Mouse (Mus musculus) urinary bladder, postnatal 25 days (tissue): ENCODE results near the gene Tdrkh.

Source experiments
- DNase-seq: peaks from one replicate; pipeline ENCODE4 v3.0.0; 2022; ENCODE audit warnings: low spot score

The Tdrkh gene

DNA sequence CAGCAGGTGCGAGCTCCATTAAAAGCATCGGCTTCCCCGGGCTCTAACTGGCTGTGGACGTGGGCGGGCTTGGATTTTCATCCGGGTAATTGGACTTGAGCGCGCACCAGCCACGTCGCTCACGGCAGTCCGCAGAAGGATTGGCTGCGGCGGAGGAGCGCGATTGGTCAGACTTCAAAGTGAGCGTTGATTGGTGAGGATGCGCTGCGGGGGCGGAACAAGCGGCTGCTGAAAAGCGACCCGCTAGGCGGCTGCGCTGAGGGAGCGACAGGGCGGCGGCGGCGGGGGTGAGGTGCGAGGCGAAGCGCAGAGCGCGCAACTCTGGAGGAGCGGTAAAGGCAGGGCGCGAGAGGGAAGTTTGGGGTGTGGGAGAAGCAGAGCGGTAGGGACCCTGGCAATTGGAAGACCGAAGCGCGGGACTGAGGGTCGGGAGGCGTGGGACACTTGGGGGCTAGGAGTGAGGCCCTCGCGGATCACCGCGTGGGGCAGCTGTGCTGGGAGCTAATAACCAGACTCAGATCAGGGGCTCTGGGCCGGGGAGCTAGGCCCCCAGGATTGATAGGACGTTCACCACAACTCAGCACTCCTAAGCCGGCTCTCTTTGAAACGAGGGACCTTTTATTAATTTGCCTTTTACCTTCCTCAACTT lies at the start of gene Tdrkh:
TSS of gene Tdrkh (plus strand) at position 243 of the 649 bp plus-strand sequence.
- DNase-seq = peak; percentile 82

DNA sequence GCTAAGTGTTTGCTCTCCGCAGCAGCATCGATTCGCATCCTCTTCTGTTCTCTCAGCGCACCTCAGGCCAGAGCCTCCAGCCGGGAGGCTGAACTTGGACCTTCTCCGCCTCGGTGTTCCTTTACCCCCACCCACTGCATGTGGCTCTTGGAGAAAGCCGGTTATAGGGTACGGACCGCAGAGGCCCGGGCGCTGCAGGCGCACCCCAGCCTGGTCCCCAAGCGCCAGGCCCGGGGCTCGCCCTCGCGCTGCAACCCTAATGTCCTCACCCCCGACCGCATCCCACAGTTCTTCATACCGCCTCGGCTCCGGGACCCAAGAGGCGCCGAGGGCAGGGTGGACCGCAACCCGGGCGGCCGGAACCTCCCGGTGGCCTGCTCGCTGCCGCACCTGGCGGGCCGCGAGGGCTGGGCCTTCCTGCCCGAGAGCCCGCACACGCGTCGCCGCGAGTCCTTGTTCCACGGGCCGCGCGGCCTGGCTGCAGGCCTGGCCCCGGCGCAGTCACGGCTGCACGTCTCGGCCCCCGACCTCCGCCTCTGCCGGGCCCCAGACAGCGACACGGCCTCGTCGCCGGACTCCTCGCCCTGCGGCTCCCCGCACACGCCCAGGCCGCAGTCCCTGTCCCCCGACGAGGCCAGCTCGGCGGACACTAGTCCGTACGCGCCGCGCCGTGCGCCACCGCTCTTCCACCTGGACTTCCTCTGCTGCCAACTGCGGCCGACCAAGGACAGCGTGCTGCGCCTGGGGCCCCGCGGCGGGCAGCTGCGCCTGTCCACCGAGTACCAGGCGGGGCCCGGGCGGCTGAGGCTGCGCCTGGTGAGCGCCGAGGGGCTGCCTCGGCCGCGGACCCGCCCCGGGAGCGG lies 49.6 kb upstream of the Tdrkh start:
- DNase-seq = peak; percentile 27

DNA sequence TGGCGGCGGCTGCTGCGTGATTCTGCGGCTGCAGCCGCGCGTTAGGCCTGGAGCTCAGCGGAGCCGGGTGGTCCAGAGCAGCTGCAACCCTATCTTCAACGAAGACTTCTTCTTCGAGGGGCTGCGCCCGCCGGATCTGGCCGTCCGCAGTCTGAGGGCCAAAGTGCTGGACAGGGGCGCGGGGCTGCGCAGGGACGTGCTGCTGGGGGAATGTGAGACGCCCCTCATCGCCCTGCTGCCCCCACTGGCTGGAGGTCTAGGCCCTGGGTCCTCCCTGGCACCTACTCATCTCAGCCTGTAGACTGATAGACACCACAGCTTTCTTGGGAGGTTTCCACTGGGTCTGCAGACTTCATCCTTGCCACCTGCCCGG lies 48.9 kb upstream of the Tdrkh start:
- no peak for DNase-seq

DNA sequence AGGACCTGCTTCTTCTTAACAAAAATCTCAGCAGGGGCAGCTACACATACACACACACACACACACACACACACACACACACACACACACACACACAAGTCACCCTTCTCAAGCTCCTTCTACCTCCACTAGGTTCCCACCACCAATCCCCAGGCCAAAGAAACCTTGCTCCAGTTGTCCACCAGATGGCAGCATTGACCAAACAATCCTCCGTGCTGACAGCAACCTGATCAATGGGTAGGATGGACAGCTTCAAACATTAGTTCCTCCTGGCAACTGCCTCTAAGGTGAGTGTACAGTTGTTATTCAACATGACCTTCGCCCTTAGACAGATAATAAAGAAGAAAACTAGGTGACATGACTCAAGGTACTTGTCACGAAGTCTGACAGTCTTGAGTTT lies 46.3 kb upstream of the Tdrkh start:
- peak; percentile 66 for DNase-seq

DNA sequence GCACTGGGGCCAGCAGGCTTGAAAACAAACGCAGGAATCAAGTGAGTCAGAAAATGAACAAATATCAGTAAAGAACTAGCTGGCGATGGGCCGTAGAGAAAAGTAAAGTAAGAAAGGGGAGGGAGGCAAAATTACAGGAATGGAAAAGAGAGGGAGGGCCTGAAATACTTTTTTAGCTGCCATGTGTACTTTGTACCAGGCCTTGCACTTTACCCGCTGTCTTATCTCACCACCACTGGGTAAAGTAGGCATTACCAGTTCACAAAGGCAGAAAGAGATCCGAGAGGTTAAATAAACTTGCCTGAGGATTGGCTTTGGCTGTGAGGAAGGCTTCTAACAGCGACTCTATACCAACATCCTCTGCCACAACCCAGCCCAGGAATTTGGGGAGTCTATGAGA lies 45.6 kb upstream of the Tdrkh start:
- DNase-seq = no peak

DNA sequence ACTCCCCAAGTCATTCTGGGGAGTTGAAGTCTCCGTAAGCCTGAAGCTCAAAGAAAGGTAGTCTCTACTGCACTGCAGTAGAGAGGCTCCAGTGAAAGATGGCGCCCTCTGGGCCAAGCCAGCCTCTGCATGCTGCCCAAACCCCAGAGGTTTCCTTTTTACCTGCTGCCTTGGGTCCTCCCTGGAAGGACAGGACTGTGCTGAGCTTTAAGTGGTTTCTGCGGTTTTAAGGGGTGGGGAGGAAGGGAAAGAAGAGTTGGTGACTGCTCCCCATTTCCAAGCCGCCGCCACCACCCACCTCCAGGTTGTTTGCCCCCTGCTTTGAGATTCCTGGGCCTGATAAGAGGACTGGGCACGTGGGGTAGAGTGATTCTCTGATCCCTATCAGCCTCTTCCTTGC lies 44.4 kb upstream of the Tdrkh start:
- DNase-seq = no peak

DNA sequence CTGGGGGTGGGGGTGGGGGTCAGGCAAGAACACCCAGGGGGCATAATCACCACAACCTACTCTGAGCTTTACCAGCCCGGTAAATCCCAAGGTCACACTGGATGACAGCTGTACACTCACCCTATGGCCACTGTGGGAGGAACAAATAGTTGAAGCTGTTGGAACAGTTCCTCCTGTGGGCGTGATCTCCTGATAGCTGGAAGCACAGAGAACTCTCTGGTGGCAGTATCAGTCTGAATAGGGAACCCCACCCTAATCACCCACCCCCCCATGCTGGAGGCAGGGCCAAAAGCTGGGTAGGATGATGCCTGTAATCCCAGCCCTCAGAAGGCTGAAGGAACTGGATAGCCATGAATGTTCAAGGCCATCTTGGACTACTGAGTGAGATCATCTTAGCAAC lies 43.4 kb upstream of the Tdrkh start:
- DNase-seq = no peak

DNA sequence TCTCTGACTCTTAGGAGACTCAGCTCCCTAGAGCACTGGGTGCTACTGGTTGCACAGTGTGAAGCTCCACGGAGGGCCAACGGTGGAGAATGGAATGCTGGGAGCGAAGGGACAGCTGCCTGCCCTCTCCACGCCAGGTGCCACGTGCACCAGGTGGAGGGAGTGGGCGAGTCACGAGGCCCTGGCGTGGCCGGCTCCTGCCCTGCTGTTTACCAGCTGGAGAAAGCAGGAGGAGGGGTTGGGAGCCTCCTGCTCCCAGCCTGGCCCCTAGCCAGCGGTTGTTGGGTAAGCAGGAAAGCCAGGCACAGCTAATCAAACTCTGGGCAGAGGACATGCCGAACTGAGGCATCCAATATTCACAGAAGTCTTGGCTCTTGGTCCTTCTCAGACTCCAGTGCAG lies 41.4 kb upstream of the Tdrkh start:
- DNase-seq = peak; percentile 70

DNA sequence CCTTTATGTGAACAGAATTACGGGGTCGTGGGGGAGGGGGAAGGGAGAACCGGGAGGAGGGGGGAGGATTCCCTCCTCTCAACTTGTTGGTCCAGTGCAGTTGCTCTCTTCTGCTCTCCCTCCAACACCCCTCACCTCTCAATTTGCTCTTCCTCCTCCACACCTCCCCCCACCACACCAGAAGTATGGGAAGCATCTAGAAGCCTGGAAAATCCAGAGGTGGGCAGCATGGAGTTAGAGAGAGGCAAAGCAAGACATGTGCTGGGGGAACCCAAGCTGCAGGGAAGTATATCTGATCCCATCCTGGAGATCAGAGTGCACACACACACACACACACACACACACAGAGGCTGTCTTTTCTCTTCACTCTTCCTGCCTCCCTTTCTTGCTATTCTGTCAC lies 41.0 kb upstream of the Tdrkh start:
- DNase-seq = no peak

DNA sequence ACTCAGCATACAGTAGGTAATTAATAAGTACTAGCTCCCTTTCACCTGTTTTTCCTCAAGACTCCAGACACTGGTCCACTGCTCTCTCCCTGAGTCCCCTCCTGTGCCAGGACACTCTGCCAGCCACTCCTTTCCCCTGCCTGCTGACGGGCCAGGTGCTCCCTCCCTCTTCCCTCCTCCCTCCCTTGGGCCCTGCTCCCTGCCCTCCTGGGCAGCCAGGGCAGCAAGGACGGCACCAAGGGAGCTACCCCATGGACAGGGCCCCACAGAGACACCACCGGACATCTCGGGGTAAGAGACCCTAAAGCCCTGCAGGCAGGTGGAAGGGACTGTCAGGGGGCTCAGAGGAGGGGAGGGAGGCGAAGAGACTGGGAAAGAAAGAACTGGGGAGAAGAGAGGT lies 40.4 kb upstream of the Tdrkh start, which contains the start of gene Rorc:
TSS of gene Rorc (plus strand) at position 154 of the 400 bp plus-strand sequence.
- peak; percentile 16 for DNase-seq

DNA sequence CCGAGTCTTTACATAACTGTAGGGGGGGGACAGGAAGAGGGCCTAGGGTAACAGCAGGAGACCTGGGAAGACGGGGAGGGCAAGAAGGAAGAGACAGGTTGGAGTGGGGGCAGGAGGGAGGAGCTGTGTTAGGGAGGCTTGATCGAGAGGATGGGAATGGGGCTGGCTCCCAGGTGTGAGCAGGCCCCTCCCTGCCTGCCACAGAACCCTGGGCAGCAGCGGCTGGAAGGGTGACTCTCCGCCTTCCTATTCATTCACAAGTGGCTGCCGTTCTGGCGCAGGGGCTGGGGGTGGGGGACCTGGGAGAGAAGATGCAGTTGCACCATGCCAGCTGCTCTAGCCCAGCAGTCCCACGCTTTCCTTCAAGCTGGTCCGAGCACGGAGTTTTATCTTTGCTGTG lies 40.0 kb upstream of the Tdrkh start:
- DNase-seq = no peak

DNA sequence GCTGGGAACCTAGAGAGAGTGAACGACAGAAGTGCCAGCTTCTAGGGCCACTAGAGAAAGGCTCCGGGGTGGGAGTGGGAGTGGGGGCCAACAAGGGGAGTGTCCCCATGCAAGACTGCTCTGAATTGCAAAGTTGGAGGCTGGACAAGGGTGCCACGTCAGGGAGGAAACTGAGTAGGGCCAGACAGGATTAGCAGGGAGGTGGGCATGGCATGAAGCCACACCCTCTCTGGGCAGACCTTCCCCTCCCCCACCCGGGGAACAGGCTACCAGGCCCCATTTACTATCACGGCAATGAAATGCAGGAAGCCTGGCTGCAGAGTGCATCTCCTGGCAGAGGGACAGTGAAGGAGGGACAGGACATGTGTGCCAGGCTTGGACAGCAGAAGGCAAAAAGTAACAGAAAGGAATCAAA lies 39.5 kb upstream of the Tdrkh start:
- DNase-seq = peak; percentile 43

DNA sequence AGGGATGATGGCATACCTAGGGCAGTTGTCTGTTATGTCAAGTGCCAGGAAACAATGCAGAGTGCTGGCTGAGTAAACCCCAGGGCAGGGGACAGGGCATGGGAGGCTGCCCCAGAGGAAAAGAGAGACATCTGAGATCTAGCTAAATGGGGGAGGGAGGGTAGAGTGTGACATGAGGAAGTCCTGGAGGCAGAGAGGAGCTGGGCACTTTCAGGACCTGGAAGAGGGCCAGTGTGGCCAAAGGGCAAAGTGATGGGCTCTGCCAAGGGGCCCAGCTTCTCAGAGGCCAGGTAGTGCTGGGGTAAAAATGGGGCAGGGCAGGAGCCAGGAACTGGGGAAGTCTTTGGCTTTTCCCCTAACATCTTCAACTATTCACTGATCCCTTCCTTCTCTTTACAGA lies 38.4 kb upstream of the Tdrkh start:
- no peak for DNase-seq

DNA sequence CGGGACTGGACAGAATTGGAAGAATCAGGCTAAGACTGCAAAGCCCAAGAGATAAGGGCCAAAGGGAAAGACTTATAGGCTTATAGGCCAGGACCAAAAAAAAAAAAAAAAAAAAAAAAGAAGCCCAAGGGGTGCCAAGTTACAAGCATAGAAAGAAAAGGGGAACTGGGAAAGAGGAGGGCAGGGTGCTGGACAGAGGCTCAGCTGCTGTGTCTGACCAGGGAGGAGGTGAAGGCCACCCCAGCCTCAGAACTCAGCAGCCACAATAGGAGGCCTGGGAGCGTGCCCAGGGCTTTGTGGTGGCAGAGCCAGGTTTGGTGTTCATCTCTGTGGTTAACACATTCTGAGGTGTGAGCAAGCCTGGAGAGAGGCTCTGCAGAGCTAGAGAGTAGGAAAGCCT lies 37.9 kb upstream of the Tdrkh start:
- no peak for DNase-seq

DNA sequence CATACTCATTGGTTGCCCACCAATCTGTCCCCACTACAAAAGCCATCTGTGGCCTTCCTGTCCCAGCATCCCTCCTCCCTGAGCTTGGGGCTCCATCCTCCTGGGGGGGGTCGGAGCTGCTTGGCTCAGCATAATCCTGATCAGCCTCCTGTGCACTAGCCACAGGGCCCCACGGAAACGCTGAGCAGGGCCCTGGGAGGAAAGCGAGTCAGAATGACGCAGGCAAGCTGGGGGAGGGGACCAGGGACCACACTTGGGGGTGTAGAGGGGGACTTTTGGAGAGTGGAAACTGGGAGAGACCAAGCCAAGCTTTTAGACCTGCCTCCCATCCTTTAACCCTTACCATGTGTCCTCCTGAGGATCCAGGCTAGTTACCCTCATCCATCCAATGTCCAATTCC lies 37.2 kb upstream of the Tdrkh start:
- no peak for DNase-seq

DNA sequence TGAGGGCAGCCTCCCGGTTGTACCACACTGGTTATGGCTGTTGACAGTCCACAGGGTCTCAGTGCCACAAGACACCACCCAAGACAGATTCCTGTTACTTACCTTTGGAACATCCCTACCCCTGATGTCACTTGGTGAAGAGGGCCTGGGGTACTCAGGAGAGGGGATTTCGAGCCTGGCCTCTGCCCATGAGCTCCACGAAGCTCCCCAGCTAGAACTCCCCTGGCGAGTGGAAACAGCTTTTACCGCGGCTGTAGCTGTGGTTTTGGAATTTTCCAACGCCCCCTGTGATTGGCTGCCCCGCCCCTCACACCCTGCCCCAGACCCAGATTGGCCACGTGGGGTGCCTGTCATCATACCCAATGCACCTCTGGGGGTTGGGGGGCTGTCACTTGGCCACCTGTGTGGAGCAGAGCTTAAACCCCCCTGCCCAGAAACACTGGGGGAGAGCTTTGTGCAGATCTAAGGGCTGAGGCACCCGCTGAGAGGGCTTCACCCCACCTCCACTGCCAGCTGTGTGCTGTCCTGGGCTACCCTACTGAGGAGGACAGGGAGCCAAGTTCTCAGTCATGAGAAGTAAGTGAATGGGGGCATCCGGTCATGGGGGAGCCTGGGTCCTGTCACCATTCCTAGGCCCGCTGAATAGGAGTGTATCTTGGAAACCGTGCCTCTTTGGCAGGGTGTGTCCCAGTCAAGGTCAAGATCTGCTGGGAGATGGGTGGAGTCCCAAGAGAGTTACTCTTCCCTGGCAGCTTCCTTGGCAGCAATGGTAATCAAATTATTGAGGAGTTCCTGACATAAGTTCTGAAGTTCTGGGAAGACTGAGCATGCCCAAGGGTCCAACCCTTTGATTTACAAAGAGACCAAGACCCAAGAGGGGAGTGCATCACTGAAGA lies 35.8 kb upstream of the Tdrkh start:
- no peak for DNase-seq

DNA sequence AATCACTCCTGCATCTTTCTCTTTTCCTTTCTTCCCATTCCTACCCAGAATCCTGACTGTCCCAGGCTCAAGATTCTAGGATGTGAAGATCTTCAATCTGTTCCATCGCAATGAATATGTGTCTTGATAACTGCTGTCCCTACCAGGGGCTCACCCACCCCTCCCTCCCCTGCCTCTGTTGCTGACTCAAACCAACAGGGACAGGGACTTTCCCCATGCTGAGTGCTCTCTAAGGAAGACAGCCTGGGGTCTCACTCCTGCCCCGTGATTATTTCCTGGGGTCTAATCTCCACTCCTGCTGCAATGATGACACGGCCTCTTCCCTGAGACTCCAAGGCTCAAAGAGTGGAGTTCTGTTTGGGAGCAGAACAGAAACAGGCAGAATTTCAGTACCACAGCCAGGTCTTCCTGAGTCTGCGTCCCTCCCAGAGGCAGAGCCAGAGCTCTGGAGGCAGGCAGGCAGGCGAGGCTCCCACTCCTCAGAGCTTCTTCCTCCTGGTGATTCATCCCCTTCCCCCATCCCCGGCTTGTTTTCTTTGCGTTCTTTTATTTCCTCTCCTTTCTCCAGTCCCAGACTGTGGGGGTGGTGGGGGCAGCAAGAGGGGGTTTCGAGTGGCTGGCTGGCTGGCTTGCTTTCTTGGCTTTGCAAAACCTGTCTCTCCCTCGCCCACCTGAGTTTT lies 33.1 kb upstream of the Tdrkh start:
- no peak for DNase-seq

DNA sequence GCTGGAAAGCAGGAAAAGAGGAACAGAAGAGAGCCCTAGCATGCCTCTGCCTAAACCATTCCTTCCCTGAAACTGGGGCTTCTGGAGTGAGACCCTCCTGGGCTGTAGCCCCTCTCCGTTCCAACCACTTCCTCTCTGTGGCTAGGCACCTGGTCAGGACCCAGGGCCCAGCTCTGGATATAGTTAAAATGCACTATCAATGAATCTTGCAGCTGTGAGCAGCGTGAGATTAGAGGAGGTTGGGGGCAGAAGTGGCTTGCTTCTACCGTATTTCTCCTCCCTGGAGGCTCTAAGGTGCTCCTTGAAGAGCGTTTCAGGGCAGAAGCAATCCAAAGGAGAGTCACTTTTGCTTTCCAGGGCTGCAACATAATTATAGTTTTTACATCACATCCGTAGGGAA lies 30.8 kb upstream of the Tdrkh start:
- no peak for DNase-seq

DNA sequence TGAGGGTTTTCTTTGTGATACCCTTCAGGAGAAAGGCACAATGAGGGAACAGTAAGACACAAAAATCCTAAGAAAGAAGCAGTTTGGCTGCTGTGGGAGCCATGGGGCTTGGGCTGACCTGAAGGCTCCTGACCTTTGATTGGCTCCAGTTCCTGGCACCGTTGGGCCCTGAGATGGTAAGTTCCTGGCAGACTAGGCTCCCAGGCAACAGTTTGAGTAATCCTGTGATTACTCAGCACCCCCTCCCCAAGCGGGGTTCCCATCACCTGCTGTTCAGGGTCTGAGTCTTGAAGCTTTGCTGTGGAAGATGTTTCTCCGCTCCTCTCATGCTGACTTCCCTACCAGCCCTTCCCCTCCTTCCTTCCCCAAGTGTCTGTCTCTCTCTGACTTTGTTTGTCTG lies 29.6 kb upstream of the Tdrkh start:
- no peak for DNase-seq

DNA sequence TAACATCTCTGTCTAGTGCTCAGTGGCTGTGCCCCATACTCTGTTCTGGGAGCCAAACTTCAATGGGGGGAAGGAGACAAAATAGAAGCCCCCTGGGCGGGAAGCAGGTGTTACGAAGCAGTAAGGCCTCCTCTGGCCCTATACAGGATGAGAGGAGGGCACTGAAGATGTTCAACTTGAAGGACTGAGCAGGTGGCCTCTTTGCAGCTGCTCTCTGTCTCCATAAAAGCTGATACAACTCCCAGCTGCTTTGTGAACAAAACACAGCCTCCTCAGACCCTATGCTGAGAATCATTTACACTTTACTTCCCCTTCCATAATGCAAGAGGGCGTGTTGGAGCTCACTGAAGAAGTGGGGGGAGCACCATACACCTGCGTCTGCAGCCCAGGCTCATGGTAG lies 26.4 kb upstream of the Tdrkh start:
- no peak for DNase-seq

DNA sequence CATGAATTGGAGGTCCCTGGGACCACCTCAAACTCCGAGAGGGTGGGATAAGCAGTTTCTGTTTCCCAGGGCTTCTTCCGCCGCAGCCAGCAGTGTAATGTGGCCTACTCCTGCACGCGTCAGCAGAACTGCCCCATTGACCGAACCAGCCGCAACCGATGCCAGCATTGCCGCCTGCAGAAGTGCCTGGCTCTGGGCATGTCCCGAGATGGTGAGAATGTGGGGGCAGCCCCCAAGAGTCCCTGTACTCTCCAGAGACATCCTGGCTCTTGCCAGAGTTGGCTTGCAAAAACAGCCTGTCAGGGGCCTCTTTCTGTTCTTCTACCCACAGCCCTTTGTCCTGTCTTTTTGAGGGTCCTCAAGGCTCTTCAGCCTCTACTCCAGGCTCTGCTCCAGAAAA lies 25.7 kb upstream of the Tdrkh start:
- no peak for DNase-seq

DNA sequence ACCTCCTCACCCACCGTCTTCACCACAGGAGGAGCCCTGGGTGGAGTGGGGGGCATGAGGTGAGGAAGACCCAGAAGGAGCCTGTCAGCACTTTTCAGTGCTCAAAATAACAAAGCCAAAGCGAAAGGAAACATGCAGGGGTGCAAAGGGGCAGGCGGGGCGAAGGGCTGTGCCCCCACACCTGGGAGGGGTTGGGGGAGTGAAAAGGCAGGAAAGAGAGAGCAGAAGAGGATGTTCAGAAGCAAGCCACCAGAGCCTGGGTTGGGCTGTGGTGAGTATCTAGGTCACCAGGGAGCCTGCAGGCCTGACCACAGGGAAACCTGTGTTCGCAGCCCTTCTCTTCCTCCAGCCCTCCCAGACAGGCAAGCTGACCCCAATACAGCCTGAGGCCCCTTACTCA lies 25.0 kb upstream of the Tdrkh start:
- no peak for DNase-seq
